Mouse (Mus musculus) lung, adult 2 months (tissue): ENCODE results near the gene Zcchc24.

Source experiments
- CTCF ChIP-seq: fragments of 200-500 bp; IDR thresholded peaks from 2 replicates; pipeline ENCODE4 v1.5.1; 2011; ENCODE audit warnings: mild to moderate bottlenecking, low read length, control low read depth; ENCODE audit not compliant: insufficient read depth
- POLR2A ChIP-seq: fragments of 200-500 bp; IDR thresholded peaks from 2 replicates; pipeline ENCODE4 v1.6.1; 2011; ENCODE audit warnings: low read depth, mild to moderate bottlenecking, control low read depth, low read length, borderline replicate concordance; ENCODE audit errors: extremely low read depth

- TF ChIP-seq CTCF (no peak), POLR2A (no peak)
Measured at GRCm38 (mm10) chr14:25787387-25787910, 18.6 kb upstream of the Zcchc24 start.
